Mouse (Mus musculus): ENCODE results near the gene Lrrc36. TPM values are rescaled to one million over a fixed set of nuclear protein-coding genes. Genes with fewer than 3 reads are reported as not detected.

Lrrc36 gene
- polyA plus RNA-seq, 1 experiment, result 2.3 TPM

DNA sequence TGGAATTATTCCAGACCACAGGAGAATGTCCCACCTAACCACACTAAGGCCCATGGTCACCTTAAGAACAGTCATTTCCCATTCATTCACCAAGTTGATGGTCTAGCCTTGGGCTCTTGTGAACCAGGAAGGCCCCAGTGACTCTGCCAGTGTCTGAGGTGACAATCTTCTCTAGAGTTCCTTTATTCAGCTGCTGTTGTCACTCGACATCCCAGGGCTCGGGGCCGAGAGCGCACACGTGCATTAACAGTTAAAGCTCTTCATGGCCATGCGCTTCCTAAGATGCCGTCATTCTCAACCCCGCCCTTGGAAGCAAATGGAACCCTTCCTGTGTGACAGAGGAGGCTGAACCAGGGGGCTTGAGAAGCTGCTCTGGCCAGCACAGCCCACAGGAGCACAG is 68.8 kb downstream of the Lrrc36 start:
- DNase-seq (ENCODE audit: low read depth), result no peak

DNA sequence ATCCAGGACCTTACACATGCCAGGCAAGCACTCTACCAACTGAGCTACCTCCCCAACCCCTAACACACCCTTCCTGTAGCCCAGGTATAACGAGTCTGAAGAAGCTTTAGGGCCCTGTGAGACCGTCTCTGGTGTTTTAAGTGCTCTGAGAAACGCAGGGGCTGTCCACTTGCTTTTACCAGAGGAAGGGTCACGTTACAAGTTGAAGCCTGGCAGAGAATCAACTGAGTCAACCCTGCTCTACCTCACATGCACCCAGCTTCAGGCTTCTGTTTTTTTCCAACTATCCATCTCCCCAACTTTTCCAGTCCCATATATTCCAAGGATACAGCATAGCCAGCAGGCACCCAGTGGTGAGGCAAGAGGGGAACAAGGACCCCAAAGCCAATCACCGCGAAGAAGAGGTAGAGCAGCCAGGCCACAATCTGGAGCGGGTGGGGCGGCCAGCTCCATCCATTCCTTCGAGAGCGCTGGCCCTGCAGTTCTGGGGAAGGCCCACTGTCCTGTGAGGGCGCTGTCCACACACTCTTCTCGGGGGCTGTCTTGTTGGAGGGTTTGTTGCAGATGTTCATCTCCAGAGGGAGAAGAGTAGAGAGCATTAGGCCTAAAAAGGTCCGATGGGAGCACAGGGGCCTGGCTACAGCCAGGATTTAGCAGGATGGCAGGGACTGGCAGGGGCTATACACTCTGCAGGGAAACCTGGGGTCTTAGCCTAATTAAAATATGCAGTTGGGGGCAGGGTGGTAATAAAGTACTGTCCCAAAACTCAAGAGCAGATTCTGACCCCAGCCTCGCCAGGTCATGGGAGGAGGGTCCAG is 70.0 kb downstream of the Lrrc36 start:
- DNase-seq (ENCODE audit: low read depth), result no peak

DNA sequence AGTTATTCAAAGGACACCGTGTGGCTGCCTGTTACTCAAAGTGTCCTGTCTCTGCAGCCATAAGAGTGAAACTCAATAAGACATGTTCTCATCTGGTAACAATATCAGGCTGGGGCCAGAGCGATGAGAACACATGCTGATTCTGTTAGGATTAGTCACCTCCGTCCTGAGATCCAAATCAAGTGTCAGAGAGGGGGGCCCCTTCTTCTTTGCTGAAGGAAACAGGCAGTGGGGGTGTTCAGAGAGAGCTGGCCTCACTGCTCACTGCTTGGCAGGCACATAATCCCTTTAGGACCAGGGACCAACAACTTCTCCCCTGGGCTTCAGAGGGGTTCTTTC is 70.6 kb downstream of the Lrrc36 start:
- DNase-seq (ENCODE audit: low read depth), result no peak

- no peak for DNase-seq (ENCODE audit: low read depth)
Measured at GRCm38 (mm10) chr8:105484392-105484791, 71.0 kb downstream of the Lrrc36 start.

GRCm38 (mm10) chr8:105488082-105488481 is 74.7 kb downstream of the Lrrc36 start:
- DNase-seq (ENCODE audit: low read depth), result no peak

DNA sequence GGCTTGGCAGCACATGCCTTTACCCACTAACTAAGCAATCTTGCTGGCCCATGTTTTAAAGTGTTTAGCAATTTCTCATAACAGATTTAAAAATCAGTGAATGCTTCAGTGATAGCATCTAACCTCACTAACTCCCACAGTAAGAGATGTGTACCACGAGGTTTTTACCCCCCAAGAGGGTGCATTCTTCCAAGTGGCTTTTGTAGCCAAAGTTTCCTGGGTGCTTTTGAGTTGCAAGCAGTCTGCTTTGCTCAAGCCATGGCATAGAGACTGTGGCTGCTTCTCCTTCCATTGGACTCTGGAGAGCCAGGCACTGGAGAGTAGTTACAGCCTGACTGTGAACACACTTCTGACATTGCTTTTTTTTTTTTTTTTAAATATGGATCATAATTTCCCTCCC is 75.9 kb downstream of the Lrrc36 start:
- DNase-seq (ENCODE audit: low read depth), result no peak

DNA sequence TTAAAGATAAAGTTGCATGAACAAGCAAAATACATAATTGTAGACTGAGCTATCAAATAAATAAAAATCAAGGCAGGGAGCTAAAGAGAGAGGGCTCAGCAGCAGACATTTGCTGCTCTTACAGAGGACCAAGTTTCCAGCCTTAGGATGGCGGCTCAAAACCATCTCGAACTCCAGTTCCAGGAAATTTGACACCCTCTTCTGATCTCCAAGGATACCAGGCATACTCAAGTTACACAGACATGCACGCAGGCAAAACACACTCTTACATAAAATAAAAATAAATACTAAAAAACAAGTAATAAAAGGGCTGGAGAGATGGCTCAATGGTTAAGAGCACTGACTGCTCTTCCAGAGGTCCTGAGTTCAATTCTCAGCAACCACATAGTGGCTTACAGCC is 80.1 kb downstream of the Lrrc36 start:
- no peak for DNase-seq (ENCODE audit: low read depth)

GRCm38 (mm10) chr8:105494566-105494965 is 81.2 kb downstream of the Lrrc36 start:
- DNase-seq (ENCODE audit: low read depth), result peak; percentile 94

GRCm38 (mm10) chr8:105495350-105496302 is 82.3 kb downstream of the Lrrc36 start:
- DNase-seq (ENCODE audit: low read depth), result no peak

DNA sequence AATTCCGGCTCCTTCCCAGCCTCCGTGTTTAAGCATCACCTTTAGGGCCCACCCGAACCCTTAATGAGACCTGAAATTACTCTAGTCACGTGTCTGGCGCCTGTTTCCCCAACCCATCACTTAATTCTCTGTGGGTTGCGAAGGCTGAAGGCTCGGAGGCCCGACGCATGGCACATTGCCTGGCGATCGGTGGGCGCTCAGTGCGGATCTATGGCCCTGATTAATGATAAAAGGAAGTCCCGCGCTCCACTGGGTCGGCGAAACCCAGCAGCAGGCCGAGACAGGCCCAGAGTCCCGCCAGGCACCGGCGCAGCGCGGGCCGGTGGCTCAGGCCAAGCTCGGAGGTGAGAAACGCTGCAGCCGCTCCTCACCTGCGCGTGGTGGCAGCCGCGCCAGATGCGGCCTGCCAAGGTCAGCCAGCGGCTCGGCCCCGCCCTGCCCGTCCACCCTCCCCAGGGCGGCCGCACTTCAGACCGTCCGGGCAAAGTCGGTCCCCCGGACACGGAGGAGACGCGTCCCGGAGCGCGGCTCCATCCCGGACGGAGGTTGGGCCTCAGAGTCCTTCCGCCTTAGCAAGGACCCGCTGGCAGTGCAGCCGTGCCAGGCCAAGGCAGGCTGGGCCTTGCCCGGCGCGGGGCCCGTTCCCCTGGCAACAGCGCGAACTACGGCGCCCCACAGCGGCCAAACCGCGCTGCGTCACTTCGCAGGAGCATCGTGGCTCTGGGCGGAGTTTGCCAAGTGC is 83.2 kb downstream of the Lrrc36 start, which contains the start of gene Zdhhc1:
Gene Zdhhc1 (minus strand): TSS at position 464 of the 742 bp plus-strand sequence.
- DNase-seq (ENCODE audit: low read depth), result no peak

DNA sequence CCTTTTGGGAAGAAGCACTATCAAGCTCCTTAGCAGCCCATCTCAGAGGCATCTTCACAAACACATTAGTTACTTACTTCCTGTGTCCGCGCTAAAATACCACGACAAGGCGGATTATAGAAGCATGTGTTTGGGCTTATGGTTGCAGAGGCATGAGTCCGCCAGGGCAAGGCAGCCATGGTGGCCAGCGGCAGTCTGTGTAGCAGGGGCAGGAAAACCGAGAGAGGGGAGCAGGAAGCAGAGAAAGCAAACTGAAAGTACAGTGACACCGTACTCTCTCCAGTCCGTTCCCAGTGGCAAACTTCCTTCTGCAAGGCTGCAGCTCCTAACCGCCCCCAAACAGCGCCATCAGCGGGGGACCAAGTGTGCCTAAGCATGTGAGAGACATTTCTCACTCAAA is 86.4 kb downstream of the Lrrc36 start:
- no peak for DNase-seq (ENCODE audit: low read depth)

DNA sequence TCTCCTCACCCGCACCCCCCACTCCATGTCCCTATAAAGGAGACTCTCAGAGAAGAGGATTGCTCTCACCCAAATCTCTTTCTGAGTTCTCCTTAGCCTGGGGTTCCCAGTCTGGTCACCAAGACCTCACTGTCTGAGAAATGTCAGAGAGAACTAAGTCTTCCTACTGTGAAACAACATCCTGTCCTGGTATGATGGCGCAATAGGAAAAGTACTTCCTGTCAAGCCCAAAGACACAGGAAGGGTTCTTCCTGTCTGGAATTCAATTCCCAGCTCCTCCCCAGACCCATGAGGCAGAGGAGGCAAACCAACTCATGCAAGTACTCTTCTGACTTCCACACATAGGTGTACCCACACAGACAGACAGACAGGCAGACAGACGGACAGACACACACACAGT is 91.2 kb downstream of the Lrrc36 start:
- DNase-seq (ENCODE audit: low read depth), result no peak

- DNase-seq (ENCODE audit: low read depth), result no peak
Measured at GRCm38 (mm10) chr8:105506977-105507376, 93.6 kb downstream of the Lrrc36 start.

GRCm38 (mm10) chr8:105508758-105509157 is 95.4 kb downstream of the Lrrc36 start:
- DNase-seq (ENCODE audit: low read depth), result no peak

GRCm38 (mm10) chr8:105509997-105510735 is 96.8 kb downstream of the Lrrc36 start:
- DNase-seq (ENCODE audit: low read depth), result no peak

Other genes starting within 250 kb of the Lrrc36 start
- 7.8 and 15.8 TPM in 2 replicates for gene Cbfb, start 242.9 kb upstream of the Lrrc36 start, polyA plus RNA-seq (2012; rRNA removed)
- 19.6 and 23.2 TPM in 2 replicates for gene D230025D16Rik, start 188.4 kb upstream of the Lrrc36 start, polyA plus RNA-seq (2012; rRNA removed)
- gene B3gnt9, start 158.4 kb upstream of the Lrrc36 start, polyA plus RNA-seq (2012; rRNA removed), result 10.7 and 12.1 TPM in 2 replicates
- gene Tradd, start 149.0 kb upstream of the Lrrc36 start, polyA plus RNA-seq (2012; rRNA removed), result 11.6 and 12.4 TPM in 2 replicates
- 6.5 and 7.6 TPM in 2 replicates for gene Fbxl8, start 148.9 kb upstream of the Lrrc36 start, polyA plus RNA-seq (2012; rRNA removed)
- 1.6 and 2.0 TPM in 2 replicates for gene Hsf4, start 143.8 kb upstream of the Lrrc36 start, polyA plus RNA-seq (2012; rRNA removed)
- gene Nol3, start 137.4 kb upstream of the Lrrc36 start, polyA plus RNA-seq (2012; rRNA removed), result 5.9 and 8.6 TPM in 2 replicates
- 5.3 and 5.4 TPM in 2 replicates for gene 4931428F04Rik, start 123.7 kb upstream of the Lrrc36 start, polyA plus RNA-seq (2012; rRNA removed)
- 6.3 and 9.6 TPM in 2 replicates for gene Exoc3l, start 117.5 kb upstream of the Lrrc36 start, polyA plus RNA-seq (2012; rRNA removed)
- gene E2f4, start 115.9 kb upstream of the Lrrc36 start, polyA plus RNA-seq (2012; rRNA removed), result 83.7 and 88.9 TPM in 2 replicates
- 39.3 and 39.9 TPM in 2 replicates for gene Elmo3, start 108.0 kb upstream of the Lrrc36 start, polyA plus RNA-seq (2012; rRNA removed)
- 11.5 and 12.6 TPM in 2 replicates for gene Lrrc29, start 87.3 kb upstream of the Lrrc36 start, polyA plus RNA-seq (2012; rRNA removed)
- 74.9 and 103 TPM in 2 replicates for gene Tmem208, start 87.2 kb upstream of the Lrrc36 start, polyA plus RNA-seq (2012; rRNA removed)
- 17.8 and 19.6 TPM in 2 replicates for gene Fhod1, start 65.6 kb upstream of the Lrrc36 start, polyA plus RNA-seq (2012; rRNA removed)
- gene Slc9a5, start 64.7 kb upstream of the Lrrc36 start, polyA plus RNA-seq (2012; rRNA removed), result 2.9 and 3.7 TPM in 2 replicates
- 2.4 and 2.7 TPM in 2 replicates for gene Plekhg4, start 40.3 kb upstream of the Lrrc36 start, polyA plus RNA-seq (2012; rRNA removed)
- 0.23 and 0.89 TPM in 2 replicates for gene Kctd19, start 69 bp upstream of the Lrrc36 start, polyA plus RNA-seq (2012; rRNA removed)
- gene Tppp3, start 58.0 kb downstream of the Lrrc36 start, polyA plus RNA-seq (2012; rRNA removed), result 63.4 and 71.3 TPM in 2 replicates
- gene Zdhhc1, start 83.3 kb downstream of the Lrrc36 start, polyA plus RNA-seq (2012; rRNA removed), result 37.2 and 43.5 TPM in 2 replicates
- 1.4 and 1.8 TPM in 2 replicates for gene Hsd11b2, start 105.2 kb downstream of the Lrrc36 start, polyA plus RNA-seq (2012; rRNA removed)
- gene Atp6v0d1, start 152.5 kb downstream of the Lrrc36 start, polyA plus RNA-seq (2012; rRNA removed), result 163 and 172 TPM in 2 replicates
- 17.2 and 22.1 TPM in 2 replicates for gene Ripor1, start 191.7 kb downstream of the Lrrc36 start, polyA plus RNA-seq (2012; rRNA removed)
- gene Ctcf, start 223.0 kb downstream of the Lrrc36 start, polyA plus RNA-seq (2012; rRNA removed), result 12.2 and 19.0 TPM in 2 replicates
- gene Agrp, start 223.8 kb downstream of the Lrrc36 start, polyA plus RNA-seq (2012; rRNA removed), result 0.45 TPM in 1 of 2 replicates, not detected in the other